Mouse (Mus musculus): ENCODE results near the gene 4933424G06Rik.

GRCm38 (mm10) chr1:36770998-36771397, 61.0 kb downstream of the 4933424G06Rik start:
- TF ChIP-seq CTCF (IDR thresholded peaks at IDR 0.05; ENCODE audit: borderline replicate concordance, extremely low read depth, insufficient read depth, insufficient read length): no peak
- no peak for TF ChIP-seq POLR2A (IDR thresholded peaks at IDR 0.05; ENCODE audit: borderline replicate concordance, extremely low read depth, insufficient read depth, insufficient read length, poor library complexity, severe bottlenecking)
